Mouse (Mus musculus) forebrain, embryonic 11.5 days (tissue): ENCODE measurements around the gene Sbno2. TPM values are rescaled to one million over a fixed set of nuclear protein-coding genes. Genes with fewer than 3 reads are reported as not detected.

Experiments used
- ATAC-seq: fragments of 200-750 bp; cut with Nextera tagmentation; replicated peaks from 2 replicates; pipeline ENCODE4 v1.8.0; 2017; ENCODE audit warnings: moderate TSS enrichment; ENCODE audit not compliant: low FRiP score
- DNase-seq: peaks from one replicate; pipeline ENCODE4 v3.0.0-alpha.2; 2017; ENCODE audit warnings: low spot score
- H3K27ac ChIP-seq: fragments of 300-500 bp; sonication (generic); 2 replicates; pipeline ENCODE4 v1.5.1; 2014; ENCODE audit warnings: low read depth, low read length
- H3K27me3 ChIP-seq: fragments of 300-500 bp; sonication (generic); 2 replicates; pipeline ENCODE4 v1.6.1; 2014; ENCODE audit warnings: mild to moderate bottlenecking, low read length, mixed read lengths; ENCODE audit not compliant: control insufficient read depth, insufficient read depth
- H3K36me3 ChIP-seq: fragments of 300-500 bp; sonication (generic); 2 replicates; pipeline ENCODE4 v1.6.1; 2014; ENCODE audit warnings: mild to moderate bottlenecking, low read length, moderate library complexity, mixed read lengths; ENCODE audit not compliant: control insufficient read depth, insufficient read depth
- H3K4me1 ChIP-seq: fragments of 300-500 bp; sonication (generic); replicated peaks from 2 replicates; pipeline ENCODE4 v1.6.1; 2014; ENCODE audit warnings: low read length, mixed read lengths; ENCODE audit not compliant: control insufficient read depth, insufficient read depth
- H3K4me2 ChIP-seq: fragments of 300-500 bp; sonication (generic); 2 replicates; pipeline ENCODE4 v1.6.1; 2014; ENCODE audit warnings: low read depth, mild to moderate bottlenecking, low read length, moderate library complexity, mixed read lengths; ENCODE audit not compliant: severe bottlenecking
- H3K4me3 ChIP-seq: fragments of 300-500 bp; sonication (generic); 2 replicates; pipeline ENCODE4 v1.5.1; 2014; ENCODE audit warnings: low read depth, low read length
- H3K9ac ChIP-seq: fragments of 300-500 bp; sonication (generic); 2 replicates; pipeline ENCODE4 v1.6.1; 2014; ENCODE audit warnings: low read length
- H3K9me3 ChIP-seq: fragments of 300-500 bp; sonication (generic); 2 replicates; pipeline ENCODE4 v1.6.1; 2016; ENCODE audit warnings: low read length, mixed read lengths; ENCODE audit not compliant: control insufficient read depth
- WGBS: fragments of 180-500 bp; shearing (Covaris S2); extraction: QIAGEN DNeasy Blood & Tissue Kit; methylation state at CpG from one replicate; pipeline ENCODE4 v1.1.7; 2014; 5-methylcytosine and 5-hydroxymethylcytosine counted together
- polyA plus RNA-seq: library from polyadenylated mRNA; unstranded; fragments of >200 nt; fragmentation: Nextera tagmentation; extraction: Ambion mirVana; gene quantifications from 2 replicates; pipeline ENCODE4 v1.2.1, GENCODE M21; 2014

Sbno2 gene
- polyA plus RNA-seq, 1 experiment from 2014 or later, result 13.6 TPM

DNA sequence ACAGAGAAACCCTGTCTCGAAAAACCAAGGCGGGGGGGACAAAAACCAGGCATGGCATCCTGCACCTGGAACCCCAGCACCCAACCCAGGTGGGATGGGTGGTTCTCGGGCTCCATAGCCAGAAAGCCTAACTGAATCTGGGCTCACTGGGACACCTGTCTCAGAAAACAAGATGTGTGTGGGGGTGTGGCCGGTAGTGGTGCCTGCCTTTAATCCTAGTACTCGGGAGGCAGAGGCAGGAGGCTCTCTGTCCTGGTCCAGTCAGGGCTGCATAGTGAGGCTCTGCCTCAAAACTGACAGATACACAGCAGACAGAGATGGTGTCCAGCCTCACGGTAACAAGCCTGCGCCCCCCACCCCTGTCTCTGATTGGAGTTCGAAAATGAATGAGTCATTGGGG lies 82.6 kb downstream of the Sbno2 start:
- DNase-seq (no peak), ATAC-seq (no peak)
- peaks cover 5% of the 10 kb centered on the region; the same call in 1 of the 2 replicates for H3K4me1 ChIP-seq
- H3K4me3 ChIP-seq, result no peak overlapping the region
- no peak overlapping the region for H3K4me2 ChIP-seq
- H3K9me3 ChIP-seq, result no peaks in the 10 kb centered on the region
- 94% methylated on average over 8 of the region's 8 CpGs for WGBS
- peaks cover 2% of the 10 kb centered on the region; the same call in 1 of the 2 replicates for H3K27me3 ChIP-seq
- H3K36me3 ChIP-seq, result no peaks in the 10 kb centered on the region
- no peak overlapping the region for H3K27ac ChIP-seq
- no peak overlapping the region for H3K9ac ChIP-seq

DNA sequence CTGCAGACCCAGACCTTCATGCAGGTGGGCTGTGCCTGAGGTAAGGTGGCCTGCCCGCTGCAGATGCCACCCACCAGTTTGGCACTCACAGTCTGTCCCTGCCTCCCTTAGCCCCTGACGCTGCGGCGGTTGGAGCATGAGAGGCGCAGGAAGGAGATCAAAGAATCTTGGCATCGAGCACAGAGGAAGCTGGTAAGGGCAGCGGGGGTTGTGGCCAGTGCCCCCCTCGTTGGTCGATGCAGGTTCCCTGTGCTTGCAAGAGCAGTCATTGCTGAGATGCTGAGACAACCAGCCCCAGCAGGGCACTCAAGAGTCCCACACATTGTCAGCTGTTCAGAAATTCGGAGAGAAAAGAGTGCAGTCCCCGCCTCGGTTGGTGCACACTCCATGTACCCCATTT lies 83.2 kb downstream of the Sbno2 start:
- no peaks in the 10 kb centered on the region for H3K9me3 ChIP-seq
- H3K27me3 ChIP-seq, result peaks cover 2% of the 10 kb centered on the region; the same call in 1 of the 2 replicates
- no peak overlapping the region for H3K4me3 ChIP-seq
- no peak overlapping the region for H3K4me2 ChIP-seq
- peaks cover 5% of the 10 kb centered on the region; the same call in 1 of the 2 replicates for H3K4me1 ChIP-seq
- 91% methylated on average over 12 of the region's 12 CpGs for WGBS
- no peaks in the 10 kb centered on the region for H3K36me3 ChIP-seq
- no peak overlapping the region for H3K9ac ChIP-seq
- no peak overlapping the region for H3K27ac ChIP-seq
- DNase-seq, result no peak
- ATAC-seq, result no peak

DNA sequence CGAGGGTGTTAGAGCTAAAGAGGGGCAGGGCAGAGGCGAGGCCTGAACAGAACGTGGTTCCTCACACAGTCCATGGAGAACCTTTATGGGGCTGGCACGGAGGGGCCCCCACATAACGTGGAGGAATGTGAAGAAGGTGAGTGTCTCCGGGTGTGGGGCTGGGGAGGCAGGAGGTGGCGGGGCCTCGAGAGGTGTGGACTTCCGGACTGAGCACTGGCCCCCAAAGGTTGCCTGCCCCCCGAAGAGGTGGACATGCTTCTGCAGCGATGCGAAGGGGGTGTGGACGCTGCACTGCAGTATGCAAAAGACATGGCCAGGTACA lies 84.1 kb downstream of the Sbno2 start:
- peaks cover 5% of the 10 kb centered on the region; the same call in 1 of the 2 replicates for H3K4me1 ChIP-seq
- H3K36me3 ChIP-seq, result no peaks in the 10 kb centered on the region
- no peak for ATAC-seq
- 91% methylated on average over 13 of the region's 13 CpGs for WGBS
- H3K27me3 ChIP-seq, result peaks cover 2% of the 10 kb centered on the region; the same call in 1 of the 2 replicates
- H3K9me3 ChIP-seq, result no peaks in the 10 kb centered on the region
- no peak overlapping the region for H3K4me2 ChIP-seq
- DNase-seq, result no peak
- H3K9ac ChIP-seq, result no peak overlapping the region
- H3K27ac ChIP-seq, result no peak overlapping the region
- no peak overlapping the region for H3K4me3 ChIP-seq

DNA sequence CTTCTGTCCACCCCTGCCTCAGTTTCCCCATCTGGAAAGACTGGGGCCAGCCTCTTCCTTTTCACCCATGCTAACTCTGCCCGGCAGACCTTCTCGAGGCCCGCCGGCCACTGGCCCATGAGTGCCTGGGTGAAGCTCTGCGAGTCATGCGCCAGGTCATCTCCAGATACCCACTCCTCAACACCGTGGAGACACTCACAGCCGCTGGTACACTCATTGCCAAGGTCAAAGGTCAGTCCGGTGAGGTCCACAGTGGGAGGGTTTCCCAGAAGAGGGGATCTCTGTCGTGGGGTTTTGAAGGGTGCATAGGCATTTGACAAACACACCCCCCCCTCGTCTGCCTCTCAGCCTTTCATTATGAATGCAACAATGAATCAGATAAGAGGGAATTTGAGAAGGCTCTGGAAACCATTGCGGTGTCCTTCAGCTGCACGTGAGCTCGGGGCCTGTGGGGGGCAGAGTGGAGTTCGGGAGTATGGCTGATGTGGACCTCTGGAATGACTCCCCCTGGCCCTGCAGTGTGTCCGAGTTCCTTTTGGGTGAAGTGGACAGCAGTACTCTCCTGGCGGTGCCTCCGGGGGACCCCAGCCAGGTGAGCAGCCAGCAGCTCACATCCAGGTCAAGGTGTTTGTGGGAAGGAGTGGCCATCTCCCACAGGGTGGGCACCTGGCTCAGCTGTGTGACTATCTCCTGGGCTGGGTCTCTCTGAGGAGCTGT lies 84.6 kb downstream of the Sbno2 start:
- no peaks in the 10 kb centered on the region for H3K9me3 ChIP-seq
- no peak overlapping the region for H3K27ac ChIP-seq
- 83% methylated on average over 18 of the region's 18 CpGs for WGBS
- H3K4me1 ChIP-seq, result peaks cover 5% of the 10 kb centered on the region; the same call in 1 of the 2 replicates
- H3K4me3 ChIP-seq, result no peak overlapping the region
- H3K9ac ChIP-seq, result no peak overlapping the region
- DNase-seq, result no peak
- no peak overlapping the region for H3K4me2 ChIP-seq
- H3K36me3 ChIP-seq, result no peaks in the 10 kb centered on the region
- ATAC-seq, result no peak
- peaks cover 2% of the 10 kb centered on the region; the same call in 1 of the 2 replicates for H3K27me3 ChIP-seq

DNA sequence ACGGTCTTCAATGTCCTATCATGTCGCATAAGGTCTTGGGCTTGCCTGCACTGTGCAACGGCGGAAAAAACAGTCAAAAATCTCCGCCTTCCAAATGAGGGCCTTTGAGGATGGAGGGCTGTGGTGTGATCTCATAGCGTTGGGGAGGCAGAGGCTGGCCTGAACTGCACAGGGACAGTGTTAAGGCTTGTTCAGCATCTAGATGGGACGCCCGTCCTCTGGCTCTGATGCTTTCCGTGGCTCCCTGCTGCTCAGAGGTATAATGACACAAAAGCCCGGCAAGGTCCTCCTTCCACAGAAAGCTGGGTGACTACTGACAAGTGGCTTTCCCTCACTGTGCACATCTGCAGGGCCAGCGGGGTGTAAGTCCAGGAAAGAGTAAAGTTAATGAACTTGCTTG lies 85.2 kb downstream of the Sbno2 start:
- 16% methylated on average over 11 of the region's 11 CpGs for whole genome bisulfite sequencing

DNA sequence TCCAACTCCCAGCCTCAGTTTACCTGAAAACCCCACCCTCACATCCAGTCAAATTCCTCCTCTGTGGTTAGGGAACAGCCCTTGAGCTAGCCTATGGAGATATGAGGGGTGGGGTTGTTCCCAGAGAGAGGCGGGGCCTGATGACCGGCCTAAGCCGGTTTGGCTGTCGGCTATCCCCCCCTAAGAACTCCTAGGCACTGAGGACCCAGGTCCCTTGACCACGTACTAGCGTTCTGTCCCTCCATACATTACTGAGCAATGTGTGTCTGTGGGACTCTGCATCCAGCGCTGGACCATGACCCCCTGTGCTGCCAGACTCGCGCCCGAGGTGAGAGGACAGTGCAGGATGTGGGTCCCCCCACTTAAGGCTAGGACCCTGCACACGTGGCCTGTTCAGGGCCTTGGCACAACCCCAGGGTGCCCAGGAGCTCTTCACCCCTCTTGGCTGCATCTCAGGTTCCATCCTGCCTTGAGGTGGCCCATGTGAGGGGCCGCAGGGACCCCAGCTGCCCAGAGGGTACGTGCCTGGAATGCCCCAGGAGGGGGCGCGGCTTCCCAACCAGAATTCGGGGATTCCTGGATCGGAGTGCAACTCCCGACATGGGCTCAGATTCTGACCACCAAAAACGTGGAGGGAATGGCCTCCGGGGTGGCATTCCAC lies 85.8 kb downstream of the Sbno2 start:
- Histone ChIP-seq H3K4me3 (peak overlapping the region; percentile 21), H3K4me1 (peaks cover 5% of the 10 kb centered on the region; the same call in 1 of the 2 replicates), H3K27me3 (peaks cover 11% of the 10 kb centered on the region), H3K9ac (peak overlapping the region; percentile 37), H3K9me3 (no peaks in the 10 kb centered on the region), H3K27ac (no peak overlapping the region), H3K4me2 (peak overlapping the region; percentile 40), H3K36me3 (no peaks in the 10 kb centered on the region)
- peak; percentile 70 for DNase-seq
- ATAC-seq, result peak; percentile 43
- WGBS, result 3% methylated on average over 20 of the region's 20 CpGs

More for the DNA sequence above, 85.2 kb downstream of the Sbno2 start:
- ATAC-seq (no peak), DNase-seq (no peak)
- Histone ChIP-seq H3K4me1 (peaks cover 5% of the 10 kb centered on the region; the same call in 1 of the 2 replicates), H3K27me3 (peaks cover 5% of the 10 kb centered on the region), H3K9ac (peak overlapping the region; percentile 37), H3K36me3 (no peaks in the 10 kb centered on the region), H3K4me3 (peak overlapping the region; percentile 21; the same call in 1 of the 2 replicates), H3K4me2 (peak overlapping the region; percentile 40), H3K27ac (no peak overlapping the region), H3K9me3 (no peaks in the 10 kb centered on the region)

DNA sequence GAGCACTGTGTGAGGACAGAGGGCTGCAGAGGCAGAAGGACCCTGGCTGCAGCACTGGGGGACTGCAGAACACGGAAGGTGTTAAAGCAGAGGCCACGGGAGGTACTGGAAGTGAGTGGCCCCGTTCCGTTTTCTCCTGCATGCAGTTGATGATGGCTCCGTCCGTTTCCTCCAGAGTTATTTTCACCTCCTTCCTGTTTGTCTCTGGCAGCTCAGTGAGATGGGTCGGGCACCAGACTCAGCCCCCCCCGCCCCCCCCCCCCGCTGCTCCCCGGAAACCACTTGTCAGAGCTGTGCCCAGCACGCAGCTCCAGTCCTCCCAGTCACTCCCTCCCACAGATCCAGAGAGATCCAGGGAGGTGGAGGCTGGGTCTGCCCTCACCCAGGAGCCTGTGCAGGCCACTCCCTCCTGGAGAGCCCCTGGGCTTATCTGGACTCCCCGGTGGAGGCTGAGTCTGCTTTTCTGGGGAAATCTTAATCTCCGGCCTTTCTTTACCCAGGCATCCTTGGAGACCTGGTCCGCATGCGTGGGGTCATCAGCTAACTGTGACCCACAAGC lies 86.6 kb downstream of the Sbno2 start:
- Histone ChIP-seq H3K27ac (no peak overlapping the region), H3K36me3 (no peaks in the 10 kb centered on the region), H3K27me3 (peaks cover 19% of the 10 kb centered on the region), H3K4me2 (no peak overlapping the region), H3K9me3 (no peaks in the 10 kb centered on the region), H3K4me3 (no peak overlapping the region), H3K9ac (peak overlapping the region; percentile 2; the same call in 1 of the 2 replicates), H3K4me1 (peaks cover 5% of the 10 kb centered on the region; the same call in 1 of the 2 replicates)
- ATAC-seq (0 out of 2 replicates have a peak, but pooled peaks have one; percentile 38), DNase-seq (no peak)
- 6% methylated on average over 15 of the region's 15 CpGs for WGBS

DNA sequence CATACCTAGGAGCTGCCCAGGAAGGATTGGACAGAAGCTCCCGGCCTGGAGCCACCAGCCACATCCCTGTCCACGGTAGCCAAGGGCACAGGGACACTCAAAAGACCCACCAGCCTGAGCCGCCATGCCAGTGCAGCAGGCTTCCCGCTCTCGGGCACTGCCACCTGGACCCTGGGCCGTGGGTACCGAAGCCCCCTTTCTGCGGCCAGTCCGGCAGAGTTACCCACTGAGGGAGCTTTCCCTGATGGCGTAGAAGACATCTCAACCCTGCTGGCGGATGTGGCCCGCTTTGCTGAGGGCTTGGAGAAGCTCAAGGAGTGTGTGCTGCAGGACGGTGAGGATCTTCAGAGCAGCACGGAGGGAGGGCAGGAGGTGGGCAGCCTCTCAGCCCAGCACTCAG lies 87.6 kb downstream of the Sbno2 start:
- ATAC-seq (no peak), DNase-seq (no peak)
- Histone ChIP-seq H3K27me3 (peaks cover 30% of the 10 kb centered on the region), H3K36me3 (no peaks in the 10 kb centered on the region), H3K4me3 (no peak overlapping the region), H3K4me1 (peaks cover 5% of the 10 kb centered on the region; the same call in 1 of the 2 replicates), H3K27ac (no peak overlapping the region), H3K9ac (no peak overlapping the region), H3K4me2 (no peak overlapping the region), H3K9me3 (no peaks in the 10 kb centered on the region)
- WGBS, result 86% methylated on average over 14 of the region's 14 CpGs
